Mouse (Mus musculus) kidney, adult 9 months (tissue): ENCODE results near the gene Zfp658.

Experiments used
- DNase-seq: peaks from one replicate; pipeline ENCODE4 v3.0.0; 2022

Gene Zfp658

DNA sequence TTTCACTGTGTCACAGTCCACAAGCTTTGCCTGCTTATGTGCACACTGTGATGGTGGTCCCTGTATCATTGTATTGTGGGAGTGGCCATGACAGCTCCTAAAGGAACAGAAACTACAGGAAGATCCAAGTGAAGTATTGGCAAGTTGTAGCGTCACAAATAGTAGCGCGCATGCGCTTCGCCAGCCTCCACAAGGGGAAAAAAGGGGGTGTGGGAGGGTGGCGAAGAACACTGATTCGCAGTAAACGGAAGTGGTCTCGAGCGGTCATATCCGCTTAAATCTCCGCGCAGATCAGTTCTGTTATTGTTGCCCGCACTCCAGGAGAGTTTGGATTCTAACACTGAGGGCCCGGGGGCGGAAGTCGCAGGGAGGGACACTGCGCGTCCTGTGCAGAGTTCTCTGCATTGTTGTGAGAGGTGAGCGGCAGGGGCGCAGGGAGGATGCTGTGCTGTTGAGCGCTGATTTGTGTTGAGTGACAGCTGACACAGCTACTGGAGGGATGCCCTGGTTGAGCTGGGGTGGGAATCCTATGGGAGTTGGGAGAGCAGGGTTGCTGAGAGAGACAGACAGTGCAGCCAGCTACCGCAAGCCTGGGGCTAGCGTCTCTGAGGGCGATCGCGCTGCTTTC lies at the start of gene Zfp658:
TSS of gene Zfp658 (plus strand) at position 251 of the 628 bp plus-strand sequence.
- DNase-seq, result peak; percentile 87

- DNase-seq, result no peak
These were observed 49.5 kb upstream of the Zfp658 start for GRCm38 (mm10) chr7:43512519-43512918.

DNA sequence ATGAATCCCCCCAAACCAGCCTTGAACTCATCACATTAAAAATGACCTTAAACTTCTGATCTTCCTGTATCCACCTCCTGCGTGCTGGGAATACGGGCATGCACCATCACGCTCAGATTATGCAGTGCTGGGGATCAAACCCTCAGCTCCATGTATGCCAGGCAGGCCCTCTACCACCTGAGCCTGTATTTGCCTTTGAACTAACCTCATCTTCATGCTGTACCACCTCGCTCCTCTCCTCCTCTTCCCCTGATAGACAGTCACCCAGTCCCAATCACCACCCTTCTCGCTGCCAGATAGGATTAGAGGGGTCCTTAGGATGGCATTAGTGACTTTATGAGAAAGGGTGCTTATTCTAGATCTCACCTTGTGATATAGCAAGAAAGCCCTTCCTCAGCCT lies 47.0 kb upstream of the Zfp658 start:
- no peak for DNase-seq

DNA sequence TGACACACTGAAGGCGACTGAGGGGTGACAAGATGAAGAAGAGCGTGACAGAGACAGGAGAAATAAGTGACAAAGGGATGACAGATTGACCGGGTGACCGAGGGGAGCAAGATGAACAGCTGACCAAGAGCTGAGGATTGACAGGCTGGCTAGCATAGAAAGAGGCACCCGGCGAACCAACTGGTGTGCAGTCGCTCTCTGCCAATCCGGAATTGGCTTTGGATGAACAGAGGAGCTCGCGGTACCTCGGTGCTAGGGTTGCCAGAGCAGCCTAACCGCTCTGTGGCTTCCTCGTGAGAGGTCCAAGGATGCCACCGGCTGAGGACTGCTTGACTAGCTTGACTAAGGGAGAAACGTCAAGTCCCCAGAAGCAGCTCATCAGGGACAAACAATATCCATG lies 43.7 kb upstream of the Zfp658 start:
- DNase-seq, result no peak

- no peak for DNase-seq
These were observed 39.3 kb upstream of the Zfp658 start for GRCm38 (mm10) chr7:43522776-43523175.

DNA sequence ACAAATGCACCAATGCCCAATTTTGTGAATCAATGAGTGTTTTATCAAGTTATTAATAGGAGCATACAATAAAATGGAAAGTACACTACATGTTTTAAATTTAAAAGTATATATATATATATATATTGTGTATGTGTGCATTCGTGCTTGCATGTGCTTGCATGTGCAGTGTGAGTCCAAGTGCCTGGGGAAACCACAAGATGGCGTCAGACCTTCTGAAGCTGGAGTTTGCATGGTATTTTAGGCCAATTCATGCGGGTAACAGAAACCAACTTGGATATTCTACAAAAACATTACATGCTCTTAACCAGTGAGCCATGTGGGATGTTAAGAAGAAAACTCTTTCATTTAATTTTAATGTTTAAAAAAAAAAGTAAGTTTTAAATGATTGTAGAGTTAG lies 36.7 kb upstream of the Zfp658 start:
- no peak for DNase-seq

DNA sequence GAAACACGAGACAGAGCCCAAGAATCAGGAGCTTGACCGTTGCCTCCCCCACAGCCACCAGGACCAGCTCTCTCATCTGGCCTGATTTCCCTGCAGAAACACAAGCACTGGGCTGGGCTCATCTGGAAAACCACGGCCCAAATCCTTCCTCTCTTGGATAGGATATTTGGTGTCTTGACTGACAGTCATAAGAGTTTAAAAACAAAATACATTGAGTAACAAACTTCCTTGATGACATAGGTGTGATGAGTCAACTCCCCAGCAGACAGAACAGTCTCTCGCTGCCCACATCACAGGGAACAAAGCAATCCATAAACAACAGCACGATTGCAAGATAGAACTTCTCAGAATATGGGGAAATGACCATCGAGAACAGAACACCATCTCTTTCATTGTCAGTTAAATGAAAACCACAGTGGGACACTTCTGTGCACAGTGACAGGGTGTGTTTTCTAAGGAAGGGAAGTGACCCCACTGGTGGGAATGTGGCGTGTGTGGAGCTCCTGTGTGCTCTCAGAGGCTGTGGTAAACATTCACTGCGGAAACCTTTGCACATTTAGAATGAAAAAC lies 31.8 kb upstream of the Zfp658 start:
- no peak for DNase-seq

- DNase-seq, result no peak
These were observed 29.0 kb upstream of the Zfp658 start for GRCm38 (mm10) chr7:43532936-43533505.

GRCm38 (mm10) chr7:43538524-43538923 lies 23.5 kb upstream of the Zfp658 start:
- DNase-seq, result no peak

DNA sequence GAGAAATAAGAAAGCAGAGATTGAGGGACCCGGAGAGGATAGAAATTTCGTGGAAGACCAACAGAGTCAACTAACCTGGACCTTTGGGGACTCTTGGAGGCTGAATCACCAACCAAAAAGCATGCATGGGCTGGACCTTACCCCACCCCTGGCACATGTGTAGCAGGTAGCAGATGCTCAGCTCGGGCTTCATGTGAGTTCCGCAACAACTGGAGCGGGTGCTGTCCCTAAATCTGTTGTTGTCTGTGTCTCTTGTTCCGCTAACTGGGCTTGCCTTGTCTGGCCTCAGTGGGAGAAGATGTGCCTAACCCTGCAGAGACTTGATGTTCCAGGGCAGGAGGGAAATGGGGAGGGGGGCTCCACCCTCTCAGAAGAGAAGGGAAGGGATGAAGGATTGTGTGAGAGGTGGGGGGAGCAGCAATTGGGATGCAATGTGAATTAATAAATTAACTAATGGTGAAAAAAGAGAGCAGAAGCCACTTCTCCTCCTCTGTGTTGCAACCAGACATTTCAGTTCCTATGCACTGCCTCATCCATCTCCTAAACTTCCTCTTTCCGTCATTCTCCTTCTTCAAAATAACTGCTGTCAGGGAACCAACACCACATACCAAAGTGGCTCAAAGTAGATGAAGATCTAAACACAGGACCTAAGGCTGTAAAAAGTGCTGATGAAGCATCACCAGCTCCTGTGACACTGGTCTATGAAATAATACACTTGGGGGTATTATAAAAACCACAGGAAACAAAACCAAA lies 17.7 kb upstream of the Zfp658 start, which contains the start of gene Cd33:
TSS of gene Cd33 (minus strand) at position 204 of the 753 bp plus-strand sequence.
- DNase-seq, result no peak

DNA sequence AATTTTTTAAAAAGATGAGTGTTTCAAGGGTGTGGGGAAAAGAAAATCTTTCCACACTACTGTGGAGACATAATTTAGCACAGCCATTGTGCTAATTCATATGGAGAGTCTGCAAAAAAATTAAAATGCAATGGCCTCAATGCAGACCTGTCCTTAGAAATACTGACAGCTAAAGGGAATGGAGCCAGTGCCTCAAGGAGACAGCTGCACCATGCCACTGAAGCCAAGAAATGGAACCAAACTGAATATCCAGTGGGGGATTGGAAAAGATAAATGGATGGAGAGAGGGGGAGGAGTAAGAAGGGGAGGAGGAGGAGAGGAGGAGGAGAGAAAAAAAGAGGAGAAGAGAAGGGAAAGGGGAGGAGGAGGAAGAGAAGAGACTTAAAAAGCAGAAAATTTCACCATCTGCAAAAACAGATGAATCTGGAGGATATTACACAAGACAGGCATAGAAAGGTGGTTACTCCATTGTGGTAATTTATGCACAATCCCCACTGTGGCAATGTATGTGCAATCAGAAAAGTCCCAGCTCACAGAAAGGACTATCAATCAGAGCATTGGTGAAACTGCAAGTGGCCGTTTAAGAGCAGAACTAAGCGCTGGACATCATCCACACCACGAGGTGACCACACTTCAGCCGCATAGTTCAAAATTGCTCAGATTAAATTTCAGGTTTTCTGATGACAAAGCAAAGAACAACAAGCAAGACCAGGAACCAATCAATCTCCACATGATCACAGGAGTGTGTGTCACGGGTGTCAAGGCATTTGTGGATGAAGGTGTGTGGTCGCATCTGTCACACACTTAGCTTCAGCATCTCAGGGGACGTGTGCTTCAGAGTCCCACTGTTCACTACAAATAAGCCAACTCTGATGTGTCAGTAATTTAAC lies 16.2 kb upstream of the Zfp658 start:
- DNase-seq, result no peak

DNA sequence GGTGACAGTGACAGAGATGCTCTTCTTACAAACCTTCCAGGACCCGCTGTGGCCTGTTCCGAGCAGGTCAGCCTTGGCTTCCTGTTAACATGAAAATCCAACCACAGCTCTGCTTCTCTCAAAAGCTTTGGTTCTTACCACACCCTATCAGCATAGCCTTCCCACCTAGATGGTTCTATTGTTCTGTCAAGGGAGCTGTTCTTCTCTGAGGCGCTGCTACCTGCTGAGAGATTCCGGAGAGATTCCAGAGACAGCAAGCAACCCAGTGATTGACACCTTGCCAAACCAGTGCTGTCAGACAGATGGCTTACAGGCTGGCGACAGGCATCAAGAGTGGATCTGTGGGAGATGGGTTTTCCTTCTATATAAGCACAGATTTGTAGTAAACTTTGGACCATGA lies 14.4 kb upstream of the Zfp658 start:
- no peak for DNase-seq

GRCm38 (mm10) chr7:43548206-43548605 lies 13.8 kb upstream of the Zfp658 start:
- DNase-seq, result no peak

DNA sequence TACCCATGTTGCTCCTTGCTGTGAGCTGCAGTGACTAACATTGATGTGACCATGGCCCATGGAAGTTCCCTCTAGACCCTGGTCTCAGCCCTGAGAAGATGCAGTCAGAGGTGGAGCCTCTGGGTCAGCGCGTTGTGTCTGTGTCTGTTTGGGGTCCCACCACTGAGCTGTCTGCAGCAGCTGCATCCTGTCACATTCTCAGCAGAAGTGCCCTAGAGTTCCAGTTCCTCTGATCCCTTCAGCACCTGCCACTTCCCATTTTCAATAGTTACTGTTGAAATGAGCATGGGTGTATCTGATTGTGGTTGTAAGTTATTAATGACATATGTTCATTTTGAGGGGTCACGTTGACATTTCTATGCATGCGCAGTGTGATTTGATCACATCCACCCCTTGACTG lies 8.9 kb upstream of the Zfp658 start:
- no peak for DNase-seq

DNA sequence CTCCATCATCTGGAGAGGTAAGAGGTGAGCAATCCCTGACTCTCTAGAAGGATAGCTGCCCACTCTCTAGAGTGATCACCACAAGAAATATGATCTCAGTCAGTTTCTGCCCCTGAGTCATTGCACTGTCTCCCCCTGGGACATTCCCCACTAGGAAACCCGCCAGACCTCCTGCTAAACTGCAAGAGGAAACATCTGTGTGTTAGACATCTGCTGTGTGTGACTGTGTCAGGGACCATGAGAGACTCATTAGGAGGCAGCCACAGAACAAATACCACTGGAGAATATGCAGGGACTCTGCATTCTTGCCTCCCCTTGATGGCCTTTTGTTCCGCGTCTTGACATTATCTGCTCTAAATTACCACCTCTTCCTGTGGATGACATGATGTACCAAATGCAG lies 7.5 kb upstream of the Zfp658 start:
- DNase-seq, result no peak

- DNase-seq, result no peak
These were observed 6.7 kb upstream of the Zfp658 start for GRCm38 (mm10) chr7:43555351-43555750.

- DNase-seq, result no peak
These were observed 5.2 kb upstream of the Zfp658 start for GRCm38 (mm10) chr7:43556901-43557300.

GRCm38 (mm10) chr7:43562651-43563070 lies 605 bp downstream of the Zfp658 start:
- peak; percentile 35 for DNase-seq

DNA sequence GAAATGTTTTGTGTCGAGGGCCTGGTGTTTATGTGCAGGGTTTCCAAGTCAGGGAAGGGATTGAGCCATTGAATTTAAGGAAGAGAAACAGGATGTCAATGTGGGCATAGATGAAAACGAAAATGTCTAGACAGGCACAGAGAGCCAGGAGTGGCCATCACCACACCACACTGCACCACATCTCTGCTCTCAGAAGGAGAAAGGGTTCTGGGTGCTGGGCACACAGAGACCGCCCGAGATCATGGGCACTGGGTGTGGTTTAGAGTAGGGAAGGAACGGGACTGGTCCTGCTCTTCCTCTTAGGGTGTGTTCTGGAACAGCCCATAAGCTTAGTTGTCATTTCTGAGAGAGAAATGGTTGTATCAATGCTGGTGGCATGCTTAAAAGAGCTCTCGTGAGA lies 1.2 kb downstream of the Zfp658 start:
- DNase-seq, result no peak

DNA sequence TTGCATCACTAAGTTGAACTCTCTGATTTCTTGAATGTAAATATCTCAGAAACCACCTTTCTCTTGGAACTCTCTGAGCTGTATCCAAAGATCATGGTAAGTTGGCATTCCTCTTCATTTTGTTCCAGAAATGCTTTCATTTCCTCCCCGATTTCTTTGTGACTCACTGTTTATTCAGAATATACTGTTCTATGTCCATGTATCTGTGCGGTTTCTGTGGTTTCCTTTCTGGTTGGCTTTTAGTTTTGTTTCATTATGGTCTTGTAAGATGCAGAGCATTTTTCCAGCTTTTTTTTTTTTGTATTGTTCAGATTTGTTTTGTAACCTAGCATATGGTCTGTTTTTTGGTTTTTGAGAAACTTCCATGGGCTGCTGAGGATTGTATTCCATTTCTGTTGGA lies 9.2 kb downstream of the Zfp658 start:
- no peak for DNase-seq

GRCm38 (mm10) chr7:43579440-43580171 lies 17.6 kb downstream of the Zfp658 start, which contains the start of gene Zfp719:
TSS of gene Zfp719 (plus strand) at chr7:43579610.
- DNase-seq, result peak; percentile 96

DNA sequence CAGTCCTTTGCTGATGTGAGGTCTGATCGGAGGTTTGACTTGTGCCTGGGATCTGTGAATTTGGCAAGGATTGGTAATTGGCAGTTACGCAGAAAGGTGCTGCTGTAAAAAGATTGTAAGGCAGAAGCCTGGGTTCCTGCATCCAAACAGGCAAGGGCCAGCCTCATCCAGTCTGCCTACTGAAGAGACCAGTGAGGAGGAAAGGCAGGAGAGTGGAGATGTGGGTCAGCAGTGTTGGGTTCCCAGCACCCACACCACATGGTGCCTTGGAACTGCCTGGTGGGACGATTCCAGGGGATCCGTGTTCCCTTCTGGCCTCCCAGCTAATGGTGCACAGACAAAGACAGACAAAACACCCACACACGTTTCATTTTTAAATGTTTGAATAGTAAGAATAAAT lies 18.5 kb downstream of the Zfp658 start:
- DNase-seq, result no peak
